Mouse (Mus musculus): ENCODE results near the gene Ptprd.

The Ptprd gene

GRCm38 (mm10) chr4:77537843-77538242 lies 673.9 kb downstream of the Ptprd start:
- no peak for DNase-seq

GRCm38 (mm10) chr4:77537336-77537735 lies 674.4 kb downstream of the Ptprd start:
- no peak for DNase-seq

- no peak for DNase-seq
Observed at GRCm38 (mm10) chr4:77535601-77536000, 676.2 kb downstream of the Ptprd start.

- DNase-seq, result no peak
Observed at GRCm38 (mm10) chr4:77534553-77534952, 677.2 kb downstream of the Ptprd start.

- DNase-seq, result peak; percentile 20 to 25
Observed at GRCm38 (mm10) chr4:77519166-77519565, 692.6 kb downstream of the Ptprd start.

GRCm38 (mm10) chr4:77513914-77514628 lies 697.7 kb downstream of the Ptprd start:
- no peak for DNase-seq

- DNase-seq, result no peak
Observed at GRCm38 (mm10) chr4:77513041-77513440, 698.7 kb downstream of the Ptprd start.

GRCm38 (mm10) chr4:77454049-77454448 lies 757.7 kb downstream of the Ptprd start:
- DNase-seq, result no peak

- DNase-seq, result peak in 1 of 2 experiments; percentile 16
Observed at GRCm38 (mm10) chr4:77399146-77399545, 812.6 kb downstream of the Ptprd start.

GRCm38 (mm10) chr4:77361728-77362127 lies 850.0 kb downstream of the Ptprd start:
- no peak for DNase-seq

GRCm38 (mm10) chr4:77327198-77327597 lies 884.6 kb downstream of the Ptprd start:
- DNase-seq, result no peak

- DNase-seq, result no peak
Observed at GRCm38 (mm10) chr4:77317060-77317680, 894.6 kb downstream of the Ptprd start.

GRCm38 (mm10) chr4:77316644-77317043 lies 895.1 kb downstream of the Ptprd start:
- no peak for DNase-seq

GRCm38 (mm10) chr4:77310127-77310788 lies 901.5 kb downstream of the Ptprd start:
- peak; percentile 64 to 78 for DNase-seq

GRCm38 (mm10) chr4:77283423-77283822 lies 928.3 kb downstream of the Ptprd start:
- no peak for DNase-seq

GRCm38 (mm10) chr4:77277913-77278312 lies 933.8 kb downstream of the Ptprd start:
- no peak for DNase-seq

GRCm38 (mm10) chr4:77259972-77260290 lies 951.8 kb downstream of the Ptprd start:
- no peak for DNase-seq

GRCm38 (mm10) chr4:77259250-77259971 lies 952.4 kb downstream of the Ptprd start:
- peak in 1 of 2 experiments; percentile 4 for DNase-seq

- DNase-seq, result no peak
Observed at GRCm38 (mm10) chr4:77251188-77251587, 960.6 kb downstream of the Ptprd start.

- no peak for DNase-seq
Observed at GRCm38 (mm10) chr4:77249801-77250200, 962.0 kb downstream of the Ptprd start.

GRCm38 (mm10) chr4:77248918-77249317 lies 962.8 kb downstream of the Ptprd start:
- DNase-seq, result no peak

- no peak for DNase-seq
Observed at GRCm38 (mm10) chr4:77241852-77242455, 969.8 kb downstream of the Ptprd start.

GRCm38 (mm10) chr4:77238144-77238543 lies 973.6 kb downstream of the Ptprd start:
- DNase-seq, result no peak

Measured in kidney, postnatal 36 days (tissue).